Mouse (Mus musculus) yolk sac, embryonic 10.5 days (tissue): ENCODE data around the gene Ap1m1.
A peak's percentile ranks its signal among the peaks of the same experiment; 100 is the strongest.

Experiments used
- DNase-seq: peaks from one replicate; pipeline ENCODE4 v3.0.0-alpha.2; 2017; ENCODE audit warnings: low spot score

The Ap1m1 gene

DNA sequence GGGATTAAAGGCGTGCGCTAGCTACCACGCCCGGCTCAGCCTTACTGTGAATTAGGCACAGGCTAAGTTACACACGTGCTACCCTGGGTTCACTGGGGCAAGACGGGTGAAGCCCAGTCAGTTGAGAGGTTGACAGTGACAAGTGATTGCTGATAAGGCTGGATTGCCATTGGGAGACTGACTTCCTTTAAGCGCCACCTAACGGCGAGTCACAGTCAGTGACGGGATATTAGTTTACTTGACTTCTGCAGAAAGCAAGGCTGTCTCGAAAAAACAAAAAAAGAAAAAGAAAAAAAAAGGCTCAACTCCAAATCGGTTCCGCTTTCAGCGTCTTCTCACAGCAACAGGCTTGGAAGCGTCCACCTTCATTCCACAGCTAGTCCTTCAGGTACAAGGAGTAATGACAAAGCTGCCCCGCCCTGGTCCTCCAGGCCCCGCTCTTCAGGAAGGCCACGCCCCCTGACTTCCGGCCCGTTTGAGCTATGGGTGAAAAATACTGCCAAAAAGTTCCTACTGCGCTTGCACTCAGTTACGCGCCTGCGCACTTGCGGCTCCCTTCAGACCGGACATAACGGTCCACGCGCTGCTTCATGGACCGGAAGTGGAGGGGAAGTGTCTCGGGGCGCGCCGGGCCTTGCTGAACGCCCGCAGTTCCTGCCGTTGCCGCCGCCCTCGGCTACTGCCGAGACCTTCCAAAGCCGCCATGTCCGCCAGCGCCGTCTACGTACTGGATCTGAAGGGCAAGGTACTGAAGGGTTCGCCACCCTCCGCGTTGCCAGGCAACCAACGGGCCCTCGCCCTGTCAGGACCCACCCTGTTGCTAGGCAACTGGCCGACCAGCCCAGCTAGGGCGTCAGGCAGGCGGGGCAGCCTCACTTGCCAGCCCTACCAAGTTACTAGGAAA is at the start of gene Ap1m1:
TSS of gene Ap1m1 (plus strand) at position 520 of the 904 bp plus-strand sequence.
- DNase-seq, result peak; percentile 99

DNA sequence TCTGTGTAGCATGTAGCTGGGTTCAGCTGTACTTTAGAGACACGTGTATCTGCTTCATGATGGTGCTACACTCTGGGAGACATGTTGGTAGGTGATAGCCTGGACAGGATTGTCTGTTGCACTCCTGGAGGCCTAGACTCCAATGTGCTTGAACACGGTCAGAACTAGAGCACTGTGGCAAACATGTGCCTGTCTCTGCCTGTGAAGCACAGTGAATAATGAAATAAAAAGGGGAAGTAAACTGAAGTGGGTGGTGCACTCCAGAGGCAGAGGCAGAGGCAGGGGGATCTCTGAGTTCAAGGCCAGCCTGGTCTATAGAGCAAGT is 49.6 kb upstream of the Ap1m1 start:
- DNase-seq, result no peak

DNA sequence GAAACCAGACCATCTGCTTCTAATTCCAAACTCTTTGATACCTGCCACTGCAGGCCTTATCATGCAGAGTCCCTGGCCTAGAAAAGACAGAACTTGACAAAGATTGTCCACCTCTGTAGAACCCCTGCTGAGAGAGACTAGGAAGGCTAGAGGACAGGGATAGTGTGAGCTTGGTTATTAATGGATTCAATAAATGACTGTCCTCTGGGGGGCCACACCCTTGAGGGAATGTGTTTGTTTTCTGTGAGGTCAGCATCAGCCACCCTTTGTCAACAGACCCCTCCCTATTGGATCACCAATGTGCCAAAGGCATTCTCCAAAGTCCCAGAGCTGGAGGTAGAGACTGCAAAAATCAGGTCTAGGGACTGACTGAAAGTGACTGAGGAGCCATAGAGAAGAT is 47.8 kb upstream of the Ap1m1 start:
- DNase-seq, result no peak

DNA sequence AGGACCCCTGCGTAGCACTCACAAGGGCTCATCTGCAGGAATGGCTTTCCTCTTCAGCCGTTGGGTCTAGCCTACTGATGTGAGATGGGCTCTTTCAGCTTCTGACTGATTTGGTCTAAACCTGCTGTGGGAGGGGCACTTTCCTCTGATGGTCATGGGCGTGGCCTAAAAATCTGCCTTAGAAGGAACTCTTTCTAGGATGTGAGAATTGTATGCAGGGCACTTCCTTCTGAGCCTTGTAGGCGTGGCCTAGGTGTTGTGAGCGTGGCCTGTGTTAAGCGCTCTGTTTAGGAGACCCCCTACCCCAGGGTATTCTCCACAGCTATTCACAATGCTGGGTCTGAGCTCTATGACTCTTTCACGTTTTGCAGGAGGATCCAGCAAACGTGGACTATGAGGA is 41.8 kb upstream of the Ap1m1 start:
- DNase-seq, result no peak

DNA sequence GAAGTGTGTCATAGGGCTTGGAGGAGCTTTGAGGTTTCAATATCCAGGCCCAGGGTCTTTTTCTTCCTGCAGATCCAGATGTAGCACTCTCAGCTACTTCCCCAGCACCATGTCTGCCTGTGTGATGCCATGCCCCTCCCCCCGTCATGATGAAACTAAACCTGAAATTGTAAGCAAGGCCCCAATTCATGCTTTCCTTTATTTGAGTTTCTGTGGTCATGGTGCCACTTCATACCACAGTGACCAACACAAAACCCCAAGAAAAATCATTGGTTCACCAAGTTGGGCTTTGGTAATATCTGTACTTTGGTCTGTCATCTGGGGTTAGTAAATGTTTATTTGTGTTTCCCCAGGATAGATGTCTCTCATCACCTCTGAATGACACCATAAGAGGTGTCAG is 31.2 kb upstream of the Ap1m1 start:
- no peak for DNase-seq

DNA sequence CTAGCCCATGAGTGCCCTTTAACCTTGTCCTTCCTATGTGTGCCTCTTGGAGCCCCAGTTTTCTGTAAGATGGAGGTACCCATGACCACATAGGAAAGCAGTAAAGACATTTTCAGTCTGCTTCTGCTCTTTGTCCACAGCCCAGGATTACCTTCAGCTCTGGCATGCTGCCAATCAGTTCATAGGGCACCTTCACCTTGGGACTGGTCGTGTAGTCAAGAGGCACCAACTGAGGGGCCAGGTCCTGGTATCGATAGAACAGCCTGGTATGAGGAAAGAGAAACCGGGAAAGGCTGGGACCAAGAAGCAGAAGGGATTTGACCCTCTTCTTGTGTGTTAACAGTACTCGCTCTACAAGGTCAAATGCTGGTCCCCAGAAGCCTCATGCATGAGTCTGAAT is 29.6 kb upstream of the Ap1m1 start:
- no peak for DNase-seq

DNA sequence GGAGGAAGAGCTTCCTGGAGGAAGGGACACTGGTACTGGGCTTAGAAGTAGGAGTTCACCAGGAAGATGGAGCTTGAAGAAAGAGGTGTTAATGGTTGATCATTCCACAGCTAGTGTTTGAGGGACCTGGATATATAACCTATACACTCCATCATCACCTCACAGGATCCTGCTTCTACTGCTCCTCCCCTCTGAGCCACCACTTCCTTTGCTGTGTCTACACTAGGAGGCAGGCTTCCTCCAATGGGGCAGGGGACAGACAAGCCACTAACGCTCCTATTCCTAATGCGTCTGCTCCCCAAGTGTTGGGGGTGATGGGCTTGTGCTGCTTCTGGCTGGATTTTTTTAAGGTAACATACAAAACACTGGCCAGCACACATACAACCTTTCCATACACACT is 29.1 kb upstream of the Ap1m1 start:
- no peak for DNase-seq

DNA sequence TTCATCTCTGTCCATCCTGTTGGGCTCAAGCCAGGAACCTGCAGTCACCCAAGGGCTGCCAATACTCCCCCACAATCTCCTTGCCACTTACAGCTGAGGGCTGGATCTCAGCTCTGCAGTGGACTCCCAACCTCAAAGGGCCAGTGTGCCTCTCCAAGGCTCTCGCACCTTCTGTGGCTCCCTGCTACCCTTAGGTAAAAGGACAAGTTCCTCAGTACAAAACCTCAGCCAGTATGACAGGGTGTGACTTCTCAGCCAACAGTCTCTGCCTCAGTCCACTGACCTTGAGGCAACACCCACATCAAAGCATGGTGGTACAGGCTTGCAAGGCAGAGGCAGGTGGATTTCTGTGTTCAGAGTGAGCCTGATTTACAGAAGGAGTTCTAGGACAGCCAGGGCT is 28.0 kb upstream of the Ap1m1 start:
- no peak for DNase-seq

DNA sequence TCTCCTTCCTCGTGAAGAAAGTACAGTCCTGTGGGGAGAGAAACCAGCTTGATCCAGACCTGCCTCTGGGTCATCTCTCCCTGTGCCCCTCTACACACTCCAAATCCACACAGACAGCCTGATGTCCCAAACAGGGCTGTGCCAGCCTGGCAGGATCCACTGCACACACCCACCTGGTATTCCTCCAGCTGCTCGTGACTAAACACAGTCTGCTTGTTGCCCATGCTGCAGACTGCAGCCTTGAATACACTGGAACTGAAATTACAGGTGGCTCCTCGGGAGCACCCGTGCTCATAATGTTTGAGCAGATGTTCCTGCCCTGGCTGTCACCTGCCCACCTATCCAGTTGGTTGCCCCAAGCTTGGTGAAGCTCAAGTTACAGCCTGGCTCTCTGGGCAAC is 27.1 kb upstream of the Ap1m1 start, which contains the start of gene Cib3:
TSS of gene Cib3 (minus strand) at position 87 of the 400 bp plus-strand sequence.
- no peak for DNase-seq

DNA sequence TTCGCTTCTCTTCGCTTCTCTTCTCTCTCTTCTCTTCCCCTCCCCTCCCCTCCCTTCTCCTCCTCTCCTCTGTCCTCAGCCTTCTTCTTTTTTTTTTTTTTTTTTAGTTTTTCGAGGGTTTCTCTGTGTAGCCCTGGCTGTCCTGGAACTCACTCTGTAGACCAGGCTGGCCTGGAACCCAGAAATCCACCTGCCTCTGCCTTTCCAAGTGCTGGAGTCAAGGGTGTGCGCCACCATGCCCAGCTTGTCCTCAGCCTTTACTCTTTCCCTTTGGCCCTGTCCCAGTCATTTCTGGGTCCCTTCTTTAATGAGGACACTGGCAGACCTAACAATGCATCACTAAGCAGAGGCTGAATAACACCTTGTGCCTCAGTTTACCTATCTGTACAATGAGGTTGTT is 26.3 kb upstream of the Ap1m1 start, which contains the start of gene Gm11034:
TSS of gene Gm11034 (minus strand) at position 101 of the 400 bp plus-strand sequence.
- DNase-seq, result no peak

DNA sequence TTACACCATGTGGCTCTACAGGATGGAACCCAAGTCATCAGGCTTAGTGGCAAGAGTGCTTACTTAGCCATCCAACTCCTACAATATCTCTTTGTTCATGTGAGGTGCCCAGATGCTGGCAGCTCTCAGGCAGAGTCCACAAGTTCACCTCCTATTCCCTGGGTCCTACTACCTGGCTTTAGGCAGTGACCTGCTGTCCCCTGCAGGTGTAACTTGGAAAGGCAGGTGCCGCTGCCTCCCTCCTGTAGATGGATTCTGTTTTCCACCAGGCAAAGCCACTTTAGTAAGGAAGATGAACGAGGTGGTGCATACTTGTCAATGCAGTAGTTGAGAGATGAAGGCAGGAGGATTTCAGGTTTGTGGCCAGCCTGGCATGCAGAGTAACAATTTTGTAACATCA is 24.8 kb upstream of the Ap1m1 start:
- DNase-seq, result no peak

DNA sequence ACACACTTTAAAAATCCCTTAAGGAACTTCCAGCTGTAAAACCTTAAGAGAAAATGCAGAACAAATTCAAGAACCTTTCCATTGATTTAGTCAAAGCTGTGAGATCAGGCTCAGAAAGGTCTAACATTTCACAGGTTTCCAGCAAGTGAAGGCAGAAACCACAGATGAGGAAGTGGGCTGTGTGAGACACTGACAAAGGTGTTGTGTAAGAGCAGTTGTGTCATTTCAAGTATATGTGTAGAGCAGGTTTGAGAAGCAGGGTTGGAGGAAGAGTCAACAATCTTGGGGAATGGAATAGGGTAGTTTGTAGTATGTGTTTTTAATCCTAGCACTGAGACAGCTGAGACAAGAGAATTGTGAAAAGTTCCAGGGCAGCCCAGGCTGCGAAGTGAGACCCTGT is 23.9 kb upstream of the Ap1m1 start:
- DNase-seq, result no peak

DNA sequence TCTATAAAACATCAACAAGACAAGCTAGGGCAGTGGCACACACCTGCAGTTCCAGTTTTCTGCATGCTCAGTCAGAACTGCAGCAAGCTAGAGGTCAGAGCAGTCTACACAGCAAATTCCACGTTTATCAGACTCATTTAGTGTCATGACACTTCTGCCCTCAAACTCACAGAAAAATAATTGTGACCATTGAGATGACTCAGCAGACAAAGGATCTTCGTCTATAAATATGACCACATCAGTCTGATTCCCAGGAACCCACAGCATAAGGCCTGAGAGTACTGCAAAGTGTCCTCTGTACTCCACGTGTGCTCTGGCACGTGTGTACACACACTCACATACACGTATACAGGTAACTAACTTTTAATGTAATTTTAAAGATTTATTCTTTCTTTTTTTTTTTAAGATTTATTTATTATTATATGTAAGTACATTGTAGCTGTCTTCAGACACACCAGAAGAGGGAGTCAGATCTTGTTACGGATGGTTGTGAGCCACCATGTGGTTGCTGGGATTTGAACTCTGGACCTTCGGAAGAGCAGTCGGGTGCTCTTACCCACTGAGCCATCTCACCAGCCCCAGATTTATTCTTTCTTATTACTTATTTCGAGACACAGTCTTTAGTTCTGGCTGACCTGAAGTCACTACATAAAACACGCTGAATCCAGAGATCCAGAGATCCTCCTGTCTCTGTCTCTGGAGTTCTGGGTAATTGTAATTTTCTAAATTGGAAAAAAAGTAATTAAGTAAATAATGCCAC is 20.9 kb upstream of the Ap1m1 start:
- no peak for DNase-seq

DNA sequence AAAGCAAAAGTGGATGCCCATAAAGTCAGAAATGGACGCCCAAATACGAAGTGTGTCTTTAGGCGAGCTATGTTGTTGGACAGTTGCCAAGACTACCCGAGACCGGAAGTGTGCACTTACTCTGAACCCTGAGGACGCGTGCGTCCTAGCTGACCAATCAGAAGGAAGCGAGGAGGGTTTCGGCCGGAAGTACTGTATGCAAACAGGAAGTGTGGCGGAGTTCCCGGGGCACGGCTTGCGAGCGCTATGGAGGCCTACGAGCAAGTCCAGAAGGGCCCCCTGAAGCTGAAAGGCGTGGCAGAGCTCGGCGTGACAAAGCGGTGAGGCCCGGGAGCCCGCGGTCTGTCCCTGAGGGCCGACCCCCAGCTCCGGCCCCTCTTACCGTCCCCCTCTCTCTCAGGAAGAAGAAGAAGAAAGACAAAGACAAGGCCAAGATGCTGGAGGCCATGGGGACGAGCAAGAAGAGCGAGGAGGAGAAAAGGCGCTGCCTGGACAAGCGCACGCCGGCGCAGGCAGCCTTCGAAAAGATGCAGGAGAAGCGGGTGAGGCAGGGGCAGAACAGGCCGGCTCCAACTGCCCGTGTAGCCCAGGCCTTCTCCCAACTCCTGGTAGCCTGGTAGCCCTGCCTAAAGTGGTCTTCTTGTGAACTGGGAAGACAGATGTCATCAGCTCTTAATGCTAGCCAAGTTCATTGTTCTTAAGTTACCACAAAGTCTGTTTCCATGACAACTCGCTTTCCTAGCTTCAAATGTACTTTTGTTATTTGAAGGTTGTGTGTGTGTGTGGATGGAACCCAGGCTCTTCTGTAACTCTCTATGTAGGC is 20.1 kb upstream of the Ap1m1 start, which contains the start of gene Fam32a:
TSS of gene Fam32a (plus strand) at position 190 of the 823 bp plus-strand sequence.
- DNase-seq, result peak; percentile 94

DNA sequence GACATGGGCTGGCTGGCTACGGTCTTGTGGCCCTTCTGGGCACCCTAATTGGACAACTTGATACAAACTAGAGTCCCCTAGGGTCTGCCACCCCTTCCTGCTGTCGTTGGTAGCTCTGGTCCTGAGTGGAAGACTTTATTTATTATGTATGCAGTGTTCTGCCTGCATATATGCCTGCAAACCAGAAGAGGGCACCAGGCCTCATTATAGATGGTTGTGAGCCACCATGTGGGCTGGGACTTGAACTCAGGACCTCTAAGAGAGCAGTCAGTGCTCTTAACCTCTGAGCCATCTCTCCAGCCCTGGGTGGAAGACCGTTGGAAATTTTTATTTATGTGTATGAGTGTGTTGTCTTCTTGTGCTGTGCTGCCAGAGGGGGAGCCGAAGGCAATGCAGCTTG is 19.1 kb upstream of the Ap1m1 start:
- DNase-seq, result no peak

DNA sequence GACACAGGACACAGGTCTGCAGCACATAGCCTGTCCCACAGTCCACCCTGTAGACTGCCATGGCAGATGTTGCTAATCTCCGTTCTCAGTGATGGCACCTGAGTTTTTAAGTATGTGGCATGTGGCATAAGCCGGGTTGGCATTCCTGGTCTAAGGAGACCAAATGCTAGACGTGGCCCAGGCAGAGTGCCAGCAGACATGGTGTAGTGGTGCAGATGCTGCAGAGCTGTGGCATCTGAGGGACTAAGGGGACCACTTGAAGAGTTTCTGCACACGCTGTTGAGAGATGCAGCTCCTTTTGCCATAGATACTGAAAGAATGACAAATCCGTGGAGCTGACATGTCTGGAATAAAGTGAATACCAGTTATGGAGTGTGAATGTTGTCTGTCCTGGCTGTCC is 17.2 kb upstream of the Ap1m1 start:
- no peak for DNase-seq

DNA sequence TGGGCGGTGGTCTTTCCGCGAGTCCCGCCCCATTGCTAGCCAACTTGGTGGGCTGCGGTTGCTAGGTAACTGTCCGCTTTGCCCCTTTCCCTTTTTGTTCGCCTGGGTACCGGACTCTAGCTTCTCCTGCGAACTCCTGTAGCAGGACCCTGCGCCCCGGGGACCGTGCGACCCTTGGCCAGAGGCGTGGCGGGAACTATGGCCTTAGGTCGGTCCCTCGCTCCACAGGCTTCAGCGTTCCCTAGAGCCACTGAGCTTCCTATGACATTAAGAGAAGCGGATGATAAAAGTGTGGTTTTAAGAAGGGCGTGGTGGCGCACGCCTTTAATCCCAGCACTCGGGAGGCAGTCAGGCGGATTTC is 565 bp downstream of the Ap1m1 start:
- no peak for DNase-seq

DNA sequence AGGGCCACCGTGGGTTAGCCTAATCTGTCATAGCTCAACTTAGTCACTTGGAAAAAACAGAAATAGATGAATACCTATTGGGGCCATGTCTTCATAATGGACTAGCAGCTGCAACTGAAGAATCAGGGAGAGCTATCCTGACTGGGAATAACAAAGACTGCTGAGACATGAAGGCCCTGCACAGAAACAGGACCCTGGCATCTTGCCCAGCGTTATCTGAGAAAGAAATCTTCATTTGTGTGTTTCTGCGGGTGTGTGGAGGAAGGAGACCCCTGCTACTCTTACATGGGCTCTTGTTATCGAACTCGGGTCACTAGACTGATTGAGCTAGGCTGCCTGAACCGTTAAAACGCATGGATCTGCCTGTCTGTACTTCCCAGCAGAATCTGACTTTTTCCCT is 1.1 kb downstream of the Ap1m1 start:
- no peak for DNase-seq

DNA sequence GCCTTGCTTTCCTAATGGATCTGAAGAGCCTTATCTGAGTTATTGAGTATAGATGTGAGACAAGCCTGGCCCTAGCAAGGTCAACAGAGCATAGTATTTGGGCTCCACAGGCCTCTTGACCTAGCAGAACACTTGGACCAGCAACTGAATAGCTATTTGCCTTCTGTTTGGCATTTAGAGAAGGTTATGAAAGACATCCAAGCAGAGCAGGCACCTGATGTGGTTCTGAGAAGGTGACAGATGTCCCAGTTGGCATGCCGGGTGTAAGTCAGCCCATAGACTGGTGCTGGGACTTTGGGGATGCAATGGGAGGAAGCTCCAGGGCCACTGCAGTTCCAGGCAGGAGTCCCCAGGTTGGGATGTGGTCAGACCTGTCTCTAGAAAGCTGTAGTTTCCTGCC is 2.4 kb downstream of the Ap1m1 start:
- DNase-seq, result no peak

DNA sequence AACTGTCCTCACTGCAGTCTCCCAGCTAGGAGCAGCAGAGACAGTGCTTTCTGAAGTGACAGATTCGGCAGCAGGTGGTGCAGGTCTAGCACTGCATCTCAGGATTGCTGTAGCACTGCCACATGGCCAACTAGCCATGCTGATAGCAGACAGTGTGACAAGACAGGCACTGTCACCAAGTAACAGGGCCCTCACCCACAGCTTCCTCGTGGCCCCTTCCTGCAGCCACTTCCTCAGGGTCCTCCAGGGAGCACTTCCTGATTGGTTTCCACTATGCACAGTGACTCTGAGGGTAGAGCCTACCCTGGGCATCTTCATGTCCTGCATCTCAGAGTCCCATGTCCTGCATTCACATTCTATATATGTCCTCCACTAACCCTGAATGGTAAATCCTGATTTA is 4.8 kb downstream of the Ap1m1 start:
- DNase-seq, result no peak

DNA sequence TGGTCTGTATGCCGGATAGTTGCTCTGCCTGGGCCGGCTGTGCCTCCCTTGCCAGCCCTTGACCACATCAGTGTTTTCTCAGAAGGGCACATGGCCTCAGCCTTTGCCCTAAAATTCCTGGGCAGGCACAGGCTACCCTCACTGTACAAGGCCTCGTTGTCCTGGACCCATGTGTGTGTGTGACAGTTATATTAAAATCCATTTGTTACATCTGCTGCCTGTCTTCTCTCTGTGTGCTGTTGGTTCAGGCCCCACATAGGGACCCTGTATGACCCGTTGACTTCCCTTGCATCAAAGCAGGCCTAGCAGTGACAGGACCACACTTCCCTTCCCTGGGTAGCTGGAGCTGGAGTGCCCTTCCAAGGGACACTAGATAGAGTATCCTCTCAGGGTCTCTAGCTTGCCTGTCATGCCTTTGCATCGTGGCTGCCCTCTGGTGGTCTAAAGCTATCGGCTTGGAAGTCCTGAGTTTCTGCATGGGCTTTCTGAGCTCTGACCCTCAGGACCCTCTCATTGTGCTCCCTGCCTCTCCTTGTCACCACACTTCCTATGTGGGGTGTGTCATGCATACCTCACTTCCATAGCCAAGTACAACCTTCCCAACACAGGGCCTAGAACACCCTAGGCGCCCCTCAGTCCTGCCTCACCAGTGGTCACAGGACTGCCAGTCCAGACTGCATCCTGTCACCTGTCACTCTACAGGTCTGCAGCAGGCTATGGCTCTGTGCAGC is 17.5 kb downstream of the Ap1m1 start:
- no peak for DNase-seq

DNA sequence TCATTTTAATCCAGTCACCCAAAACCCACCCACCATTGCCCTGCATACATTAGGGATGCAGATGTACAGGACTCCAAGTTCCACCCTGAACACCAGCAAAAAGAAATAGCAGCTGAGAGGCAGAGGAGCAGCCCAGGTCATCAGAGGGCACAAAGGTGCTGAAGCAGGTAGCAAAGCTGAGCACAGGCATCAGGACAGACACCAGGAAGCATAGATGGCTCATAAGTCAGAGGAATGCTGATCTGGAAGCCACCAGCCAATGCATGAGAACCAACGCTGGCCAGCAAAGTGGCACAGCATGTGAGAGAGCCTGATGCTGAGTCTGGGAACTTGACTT is 18.1 kb downstream of the Ap1m1 start:
- DNase-seq, result no peak
